Mouse (Mus musculus): ENCODE results near the gene Gm10153.

DNA sequence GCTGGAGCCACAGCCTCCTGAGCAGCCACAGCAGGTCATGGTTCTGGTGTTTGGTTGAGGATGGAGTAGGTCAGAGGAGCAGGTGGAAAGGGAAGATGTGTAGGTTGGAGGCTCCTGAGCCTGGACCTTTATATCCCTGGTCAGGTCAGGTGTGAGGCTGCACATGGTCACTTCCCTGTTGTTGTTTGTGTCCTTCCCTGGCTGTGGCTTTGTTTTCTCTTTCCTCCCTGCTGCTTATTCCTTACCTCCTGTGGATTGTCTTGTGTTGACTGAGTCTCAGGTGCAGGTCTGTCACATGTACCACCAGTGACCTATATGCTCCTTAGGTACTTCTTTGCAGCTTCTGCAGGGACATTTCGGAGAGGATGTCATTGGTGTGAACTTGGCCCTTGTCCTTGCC, 45.7 kb downstream of the Gm10153 start, which contains the start of gene Gm45337:
- no peak for TF ChIP-seq CTCF (IDR thresholded peaks at IDR 0.05; ENCODE audit: insufficient read depth, low read depth, low read length)
- TF ChIP-seq POLR2A (IDR thresholded peaks at IDR 0.05; ENCODE audit: insufficient read depth, low read depth, low read length) = no peak

Data from olfactory bulb, adult 2 months (tissue).